Mouse (Mus musculus) kidney, adult 2 months (tissue): ENCODE data around the gene Espl1. TPM values are rescaled to one million over a fixed set of nuclear protein-coding genes. Genes with fewer than 3 reads are reported as not detected.

Experiments used
- DNase-seq: peaks from one replicate; pipeline ENCODE4 v3.0.0; 2021
- H3K27ac ChIP-seq: fragments of 200-500 bp; 2 replicates; pipeline ENCODE4 v1.5.1; 2012; ENCODE audit warnings: low read depth, low read length, control low read depth, inconsistent platforms; ENCODE audit not compliant: insufficient read depth
- H3K27me3 ChIP-seq: fragments of 200-500 bp; replicated peaks from 2 replicates; pipeline ENCODE4 v1.6.1; 2012; ENCODE audit warnings: mild to moderate bottlenecking, moderate library complexity, low read length, inconsistent platforms; ENCODE audit not compliant: control insufficient read depth, insufficient read depth
- H3K36me3 ChIP-seq: fragments of 200-500 bp; 2 replicates; pipeline ENCODE4 v1.6.1; 2012; ENCODE audit warnings: mild to moderate bottlenecking, moderate library complexity, low read length, inconsistent platforms; ENCODE audit not compliant: control insufficient read depth, insufficient read depth
- H3K4me1 ChIP-seq: fragments of 200-500 bp; 2 replicates; pipeline ENCODE4 v1.6.1; 2011; ENCODE audit warnings: low read length; ENCODE audit not compliant: control insufficient read depth, insufficient read depth
- H3K4me3 ChIP-seq: fragments of 200-500 bp; 2 replicates; pipeline ENCODE4 v1.5.1; 2011; ENCODE audit warnings: mild to moderate bottlenecking, low read depth, low read length, control low read depth; ENCODE audit not compliant: insufficient read depth
- CTCF ChIP-seq: fragments of 200-500 bp; conservative IDR thresholded peaks from 2 replicates; pipeline ENCODE4 v1.5.1; 2011; ENCODE audit warnings: low read depth, mild to moderate bottlenecking, control low read depth, low read length, moderate library complexity, mixed read lengths; ENCODE audit not compliant: insufficient read depth, insufficient read length
- POLR2A ChIP-seq: fragments of 200-500 bp; IDR thresholded peaks from one replicate; pipeline ENCODE4 v1.6.1; 2011; ENCODE audit warnings: low read depth, low read length, control low read depth
- WGBS: fragments of 180-500 bp; shearing (Covaris S2); methylation state at CpG from one replicate; pipeline ENCODE4 v1.1.7; 2018; 5-methylcytosine and 5-hydroxymethylcytosine counted together
- polyA plus RNA-seq: library from polyadenylated mRNA; depleted of rRNA; stranded (reverse); fragments of >200 nt; gene quantifications from 2 replicates; pipeline ENCODE4 v1.2.3, GENCODE M21; 2012; rRNA removed

Gene Espl1
- polyA plus RNA-seq, result 0.45 and 0.53 TPM in 2 replicates

DNA sequence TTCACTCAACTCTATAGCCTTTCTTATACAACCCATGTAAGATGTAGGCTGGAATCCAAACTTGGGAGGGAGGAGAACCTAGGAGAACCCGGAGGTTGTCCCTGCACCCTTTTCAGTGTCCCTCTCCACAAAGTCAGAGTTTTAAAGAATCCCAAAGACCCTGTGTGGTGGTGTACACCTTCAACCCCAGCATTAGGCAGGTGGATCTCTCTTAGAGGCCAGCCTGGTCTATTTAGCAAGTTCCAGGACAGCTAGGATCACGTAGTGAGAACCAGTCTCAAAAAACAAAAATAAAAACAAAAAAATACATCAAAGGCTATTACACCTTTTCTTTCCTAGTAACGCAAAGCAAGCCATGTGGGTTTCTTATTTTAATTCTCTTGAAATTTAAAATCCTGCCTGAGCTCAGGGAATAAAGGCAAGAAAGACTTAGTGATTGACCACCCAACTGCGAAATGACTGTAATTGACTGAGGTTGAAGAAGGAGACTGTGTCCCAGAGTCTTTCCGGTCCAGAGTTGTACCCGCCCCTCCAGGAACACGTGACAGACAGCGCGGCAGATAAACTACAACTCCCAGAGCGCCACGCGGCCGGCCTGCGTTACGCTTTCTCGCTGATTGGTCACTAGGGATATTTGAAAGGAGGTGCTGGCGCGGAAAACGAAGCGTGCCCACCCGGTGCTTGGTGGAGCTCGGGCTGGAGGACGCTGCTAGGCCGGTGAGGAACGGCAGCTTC is at the start of gene Espl1:
Espl1 (plus strand) TSS at position 634 of the 735 bp plus-strand sequence.
- peak; percentile 96 for DNase-seq
- TF ChIP-seq CTCF, result no peak
- no peak for TF ChIP-seq POLR2A
- WGBS, result 5% methylated on average over 25 of the region's 25 CpGs

DNA sequence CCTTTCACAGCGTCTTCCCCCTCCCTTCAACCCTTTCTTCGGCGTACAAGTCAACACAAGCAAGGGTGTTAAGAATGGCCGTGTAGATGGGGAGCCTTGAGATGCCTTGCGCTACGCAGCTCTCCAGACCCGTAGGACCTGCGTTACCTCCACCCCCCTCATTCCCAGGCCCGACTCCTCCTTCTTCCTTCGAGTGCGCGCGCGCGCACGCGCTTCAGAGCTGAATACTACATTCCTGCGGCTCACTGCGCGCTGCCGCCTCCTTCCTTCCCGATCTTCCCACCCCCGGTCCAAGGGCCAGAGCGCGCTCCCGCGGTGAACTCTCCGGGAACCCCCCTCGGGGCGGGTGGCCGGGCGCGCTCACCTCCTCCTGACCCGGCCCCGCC is 49.2 kb upstream of the Espl1 start:
- TF ChIP-seq CTCF, result no peak
- peak; percentile 83 for TF ChIP-seq POLR2A
- Histone ChIP-seq H3K4me1 (peaks cover 15% of the 10 kb centered on the region), H3K27ac (peak overlapping the region; percentile 97), H3K36me3 (no peaks in the 10 kb centered on the region), H3K4me3 (peak overlapping the region; percentile 70), H3K27me3 (no peaks in the 10 kb centered on the region)
- DNase-seq, result peak; percentile 99
- under 1% methylated on average over 35 of the region's 35 CpGs for WGBS

More for the DNA sequence above, at the start of gene Espl1:
- peak within 1 kb of the TSS; percentile 76 for H3K4me3 ChIP-seq
- H3K27ac ChIP-seq, result 0 out of 2 replicates have a peak within 1 kb of the TSS, but pooled peaks have one; percentile 9
- H3K27me3 ChIP-seq, result no peaks in the 10 kb centered on the region
- peaks cover 3% of the 10 kb centered on the region; the same call in 1 of the 2 replicates for H3K4me1 ChIP-seq
- H3K36me3 ChIP-seq, result no peaks in the 10 kb centered on the region

DNA sequence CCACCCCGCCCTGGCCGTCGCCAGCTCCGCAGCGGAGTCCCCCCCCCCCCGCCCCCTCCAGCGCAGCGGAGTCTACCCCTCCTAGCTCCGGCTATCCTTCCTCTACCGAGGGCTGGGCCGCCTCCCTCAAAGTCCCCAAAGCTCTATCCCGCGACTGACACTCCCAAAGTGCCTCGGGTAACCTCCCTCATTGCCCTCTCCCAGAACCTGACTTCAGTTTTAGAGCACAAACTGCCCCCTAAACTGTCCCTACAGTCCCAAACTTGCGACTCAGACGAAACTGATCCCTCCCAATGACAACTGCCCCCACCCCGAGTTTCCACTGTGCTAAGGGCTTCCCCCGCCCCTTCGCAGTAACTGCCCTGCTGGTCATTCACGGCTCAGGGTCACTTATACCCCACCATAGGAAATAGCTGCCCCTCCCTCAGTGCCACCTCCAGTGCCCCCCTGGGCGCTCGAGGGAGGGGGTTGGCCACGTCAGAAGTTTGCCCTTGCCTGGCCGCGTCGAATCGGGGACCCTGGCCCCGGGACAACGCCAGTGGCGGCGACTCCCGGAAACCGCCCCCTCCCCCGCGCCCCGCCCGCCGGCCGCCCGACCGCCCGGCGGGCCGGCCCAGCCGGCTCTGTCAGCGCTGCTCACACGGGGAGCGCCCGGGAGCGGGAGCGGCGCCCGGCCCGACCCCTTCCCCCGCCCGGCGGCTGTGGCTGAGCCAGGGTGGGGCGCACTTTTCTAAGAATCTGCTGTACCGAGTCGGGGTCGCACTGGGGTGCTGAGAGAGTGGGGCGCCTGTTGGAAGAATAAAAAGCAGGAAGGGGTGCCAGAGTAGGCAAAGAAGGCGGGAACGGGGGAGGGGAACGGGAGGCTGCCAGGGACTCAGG is 48.6 kb upstream of the Espl1 start:
- Histone ChIP-seq H3K27ac (peak overlapping the region; percentile 99), H3K36me3 (no peaks in the 10 kb centered on the region), H3K4me1 (peaks cover 15% of the 10 kb centered on the region), H3K27me3 (no peaks in the 10 kb centered on the region), H3K4me3 (peak overlapping the region; percentile 63)
- peak; percentile 86 for DNase-seq
- WGBS, result 1% methylated on average over 65 of the region's 65 CpGs
- TF ChIP-seq CTCF, result no peak
- peak; percentile 30 for TF ChIP-seq POLR2A

DNA sequence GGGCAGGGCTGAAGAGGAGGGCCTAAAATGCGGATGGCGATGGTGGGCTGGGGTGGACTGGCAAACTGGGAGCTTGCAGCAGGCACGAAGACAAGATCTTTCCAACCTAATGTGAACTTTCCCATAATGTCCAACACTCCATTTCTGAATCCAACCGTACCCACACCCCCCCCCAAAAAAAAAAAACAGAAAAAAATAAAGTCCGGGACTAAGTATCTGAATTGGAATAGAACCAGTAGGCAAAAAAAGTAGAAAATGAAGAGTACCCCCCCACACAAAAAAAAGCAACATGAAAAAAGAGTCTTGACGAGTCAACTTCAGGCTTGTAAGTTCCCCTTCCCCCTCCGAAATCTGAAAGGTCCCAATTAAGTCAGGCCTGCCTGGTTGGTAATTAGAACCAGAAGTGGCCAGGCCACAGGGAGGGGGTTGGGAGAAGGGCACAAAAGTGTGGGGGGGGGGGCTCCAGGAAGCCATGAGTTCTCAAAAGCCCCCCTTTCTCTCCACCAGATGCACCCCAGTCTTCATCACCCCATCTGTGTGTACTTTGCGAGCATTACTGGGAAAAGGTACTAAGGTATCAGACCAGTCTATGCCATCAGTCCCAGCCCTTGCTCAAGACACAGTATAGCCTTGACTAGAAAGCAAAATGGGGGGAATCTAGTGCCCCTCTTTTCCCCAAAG is 47.8 kb upstream of the Espl1 start:
- TF ChIP-seq POLR2A, result no peak
- TF ChIP-seq CTCF, result no peak
- no peaks in the 10 kb centered on the region for H3K36me3 ChIP-seq
- peaks cover 15% of the 10 kb centered on the region for H3K4me1 ChIP-seq
- 15% methylated on average over 8 of the region's 8 CpGs for WGBS
- peak overlapping the region; percentile 57 for H3K4me3 ChIP-seq
- DNase-seq, result no peak
- no peaks in the 10 kb centered on the region for H3K27me3 ChIP-seq
- H3K27ac ChIP-seq, result peak overlapping the region; percentile 81

DNA sequence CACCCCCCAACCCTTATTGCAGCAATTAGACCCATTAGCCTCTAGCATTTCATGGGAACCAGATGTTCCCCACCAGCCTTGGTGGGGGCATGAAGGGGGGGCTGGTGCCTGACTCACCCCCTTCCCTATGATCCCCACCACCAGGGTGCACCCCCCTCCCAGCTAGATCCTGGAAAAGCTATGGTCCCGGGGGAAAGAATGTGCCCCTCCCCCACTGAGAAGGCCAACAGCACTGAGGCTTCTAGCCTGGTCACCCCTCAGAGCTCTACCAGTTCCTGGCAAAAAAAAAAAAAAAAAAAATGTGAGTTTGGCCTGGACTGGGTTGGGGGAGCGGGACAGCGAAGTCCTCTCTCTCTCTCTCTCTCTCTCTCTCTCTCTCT is 47.3 kb upstream of the Espl1 start:
- Histone ChIP-seq H3K36me3 (no peaks in the 10 kb centered on the region), H3K27ac (peak overlapping the region; percentile 59), H3K4me1 (peaks cover 11% of the 10 kb centered on the region), H3K4me3 (no peak overlapping the region), H3K27me3 (no peaks in the 10 kb centered on the region)
- DNase-seq, result peak; percentile 31
- TF ChIP-seq CTCF, result no peak
- no peak for TF ChIP-seq POLR2A
- WGBS, result 19% methylated on average over 3 of the region's 3 CpGs

DNA sequence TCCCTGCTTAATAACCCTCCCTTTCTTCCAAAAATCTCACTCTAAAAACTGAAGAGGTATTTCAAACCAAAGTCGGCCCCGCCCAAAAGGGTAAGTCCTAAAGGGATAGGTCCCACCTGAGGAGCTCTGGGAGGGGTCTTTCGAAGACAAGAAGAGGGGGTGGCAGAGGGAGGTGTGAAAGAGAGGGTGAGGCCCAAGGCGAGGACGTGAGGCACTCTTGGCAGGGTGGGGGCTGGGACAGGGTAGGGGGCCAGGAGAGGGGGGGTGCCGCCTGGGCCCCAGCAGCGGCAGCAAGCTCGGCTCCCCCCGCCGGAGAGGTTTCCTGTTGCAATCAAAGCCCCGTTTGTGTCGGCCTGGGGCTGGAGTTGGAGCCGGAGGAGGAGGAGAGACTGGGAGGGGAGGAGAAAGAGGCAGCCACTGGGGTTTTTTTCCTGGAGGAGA is 46.8 kb upstream of the Espl1 start:
- TF ChIP-seq CTCF, result no peak
- no peaks in the 10 kb centered on the region for H3K27me3 ChIP-seq
- 14% methylated on average over 13 of the region's 13 CpGs for WGBS
- H3K4me1 ChIP-seq, result peaks cover 8% of the 10 kb centered on the region
- peak; percentile 67 for DNase-seq
- H3K36me3 ChIP-seq, result no peaks in the 10 kb centered on the region
- peak overlapping the region; percentile 16; the same call in 1 of the 2 replicates for H3K4me3 ChIP-seq
- H3K27ac ChIP-seq, result peak overlapping the region; percentile 59

DNA sequence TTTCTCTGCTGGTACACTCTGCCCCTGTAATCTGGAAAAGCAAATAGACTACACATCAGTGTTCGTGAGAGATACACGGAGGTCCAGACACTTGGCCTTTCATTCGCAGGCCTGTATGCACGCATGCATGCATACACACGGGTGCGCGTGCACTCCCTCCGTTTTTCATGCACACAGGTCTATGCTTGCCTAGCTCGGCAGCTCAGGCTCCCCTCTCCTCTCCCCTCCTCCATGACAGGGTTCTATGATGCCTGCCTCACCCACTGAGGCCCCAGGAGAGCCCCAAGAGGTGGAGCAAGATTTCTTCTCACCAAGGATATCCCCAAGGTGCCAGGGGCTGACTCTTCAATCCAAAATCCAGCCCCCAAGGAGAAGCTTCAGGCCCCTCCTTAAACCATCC is 46.1 kb upstream of the Espl1 start:
- WGBS, result 71% methylated on average over 9 of the region's 9 CpGs
- H3K4me3 ChIP-seq, result no peak overlapping the region
- H3K27ac ChIP-seq, result no peak overlapping the region
- no peaks in the 10 kb centered on the region for H3K27me3 ChIP-seq
- TF ChIP-seq CTCF, result no peak
- no peak for TF ChIP-seq POLR2A
- H3K4me1 ChIP-seq, result peaks cover 8% of the 10 kb centered on the region
- H3K36me3 ChIP-seq, result no peaks in the 10 kb centered on the region
- no peak for DNase-seq
